Mouse (Mus musculus): ENCODE measurements around the gene Tmem39b.
"Not testable (repeated sequence)": the region's sequence is repeated elsewhere in the genome, so short reads cannot be mapped to it uniquely, and the experiment has no call there.

Gene Tmem39b

DNA sequence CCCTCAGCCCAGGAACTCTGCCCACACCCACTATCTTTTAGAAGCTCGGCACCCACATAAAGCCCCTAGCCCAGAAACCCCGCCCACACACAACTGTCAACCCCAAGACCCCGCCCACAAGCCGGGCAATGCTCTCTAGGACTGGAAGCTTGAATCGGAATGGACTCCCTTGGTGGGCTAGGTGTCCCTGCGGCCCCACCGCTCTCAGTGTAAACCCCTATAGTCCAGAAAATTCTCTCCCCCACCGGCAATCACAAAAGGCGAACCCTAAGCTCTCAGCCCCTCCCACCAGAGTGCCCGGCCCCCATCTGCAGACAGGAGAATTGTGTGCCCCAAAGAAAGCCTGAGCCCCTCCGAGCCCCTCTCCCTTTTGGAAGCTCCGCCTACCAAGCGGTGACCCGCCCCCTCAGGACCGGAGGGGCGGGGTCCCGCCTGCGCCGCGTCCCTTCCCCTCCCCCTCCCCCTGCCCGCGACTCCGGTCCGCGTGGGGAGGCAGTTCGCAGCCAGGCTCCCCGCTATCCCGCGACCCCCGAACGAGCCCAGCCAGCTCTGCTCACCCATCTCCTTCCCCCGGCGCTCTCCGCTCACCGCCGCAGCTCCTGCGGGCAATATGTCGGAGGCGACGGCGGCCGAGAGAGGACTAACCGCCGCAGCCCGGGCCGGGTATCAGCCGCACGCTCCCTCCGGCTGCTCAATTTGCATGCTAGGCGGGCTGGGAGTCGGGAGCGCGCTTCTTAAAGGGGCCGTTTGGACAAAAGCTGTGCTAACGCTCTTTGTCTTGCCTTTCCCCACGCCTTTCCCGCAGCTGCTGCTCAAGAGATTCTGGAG lies at the start of gene Tmem39b:
Gene Tmem39b, minus strand, starts transcription at position 681 of the 828 bp plus-strand sequence.
- peak; percentile 70 to 84 for DNase-seq (ENCODE audit: low spot score in 2 of 2)

DNA sequence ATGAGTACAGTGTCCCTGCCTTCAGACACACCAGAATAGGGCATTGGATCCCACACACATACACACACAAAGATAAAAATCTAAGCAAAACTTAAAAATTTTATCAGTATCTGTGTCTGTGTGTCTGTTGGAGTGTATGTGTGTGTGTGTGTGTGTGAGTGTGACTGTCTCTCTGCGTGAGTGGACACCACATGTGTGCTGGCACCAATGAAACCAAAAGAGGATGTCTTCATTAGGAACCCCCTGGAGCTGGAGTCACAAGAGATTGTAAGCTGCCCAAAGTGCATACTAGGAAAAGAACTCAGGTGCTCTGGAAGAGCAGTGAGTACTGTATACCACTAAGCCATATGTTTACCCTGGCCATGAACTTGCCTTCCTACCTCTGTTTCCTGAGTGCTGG lies 49.5 kb upstream of the Tmem39b start:
- no peak for DNase-seq (ENCODE audit: low spot score in 2 of 2)

DNA sequence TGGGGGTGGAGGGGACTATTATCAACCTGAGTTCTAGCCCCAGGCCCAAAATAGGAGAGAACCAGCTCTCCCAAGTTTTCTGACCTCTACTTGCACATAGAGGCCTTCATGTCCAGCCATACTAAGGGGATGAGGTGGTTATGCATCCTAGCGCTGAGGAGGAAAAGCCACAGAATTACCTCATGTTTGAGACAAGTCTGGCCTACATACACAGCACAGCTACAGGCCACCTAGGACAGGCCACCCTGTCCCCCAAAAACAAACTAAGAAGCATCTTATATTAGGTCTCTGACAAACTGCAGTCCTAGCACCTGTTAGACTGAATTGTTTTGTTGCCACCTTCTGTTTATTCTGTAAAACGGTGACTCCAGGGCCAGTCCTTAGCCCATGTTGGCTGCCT lies 46.9 kb upstream of the Tmem39b start:
- no peak for DNase-seq (ENCODE audit: low spot score in 2 of 2)

DNA sequence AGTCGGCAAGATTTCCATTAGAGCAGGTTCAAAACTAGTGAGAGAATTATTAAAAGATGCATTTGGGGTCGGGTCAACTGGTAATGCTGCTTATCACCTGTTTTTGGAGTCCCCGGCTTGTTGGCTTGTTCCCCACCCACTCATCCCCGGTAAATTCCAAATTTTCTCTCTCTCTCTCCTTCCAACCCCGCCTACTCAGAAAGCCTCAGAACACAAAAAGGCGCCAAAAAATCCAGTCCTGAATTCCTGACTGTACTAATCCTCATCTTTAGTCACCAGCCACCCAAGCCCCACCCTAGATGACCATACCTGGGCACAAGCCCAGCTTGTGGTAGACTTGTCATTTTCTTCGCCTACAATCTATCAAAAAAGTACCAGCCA lies 46.4 kb upstream of the Tmem39b start:
- DNase-seq (ENCODE audit: low spot score in 2 of 2), result no peak

DNA sequence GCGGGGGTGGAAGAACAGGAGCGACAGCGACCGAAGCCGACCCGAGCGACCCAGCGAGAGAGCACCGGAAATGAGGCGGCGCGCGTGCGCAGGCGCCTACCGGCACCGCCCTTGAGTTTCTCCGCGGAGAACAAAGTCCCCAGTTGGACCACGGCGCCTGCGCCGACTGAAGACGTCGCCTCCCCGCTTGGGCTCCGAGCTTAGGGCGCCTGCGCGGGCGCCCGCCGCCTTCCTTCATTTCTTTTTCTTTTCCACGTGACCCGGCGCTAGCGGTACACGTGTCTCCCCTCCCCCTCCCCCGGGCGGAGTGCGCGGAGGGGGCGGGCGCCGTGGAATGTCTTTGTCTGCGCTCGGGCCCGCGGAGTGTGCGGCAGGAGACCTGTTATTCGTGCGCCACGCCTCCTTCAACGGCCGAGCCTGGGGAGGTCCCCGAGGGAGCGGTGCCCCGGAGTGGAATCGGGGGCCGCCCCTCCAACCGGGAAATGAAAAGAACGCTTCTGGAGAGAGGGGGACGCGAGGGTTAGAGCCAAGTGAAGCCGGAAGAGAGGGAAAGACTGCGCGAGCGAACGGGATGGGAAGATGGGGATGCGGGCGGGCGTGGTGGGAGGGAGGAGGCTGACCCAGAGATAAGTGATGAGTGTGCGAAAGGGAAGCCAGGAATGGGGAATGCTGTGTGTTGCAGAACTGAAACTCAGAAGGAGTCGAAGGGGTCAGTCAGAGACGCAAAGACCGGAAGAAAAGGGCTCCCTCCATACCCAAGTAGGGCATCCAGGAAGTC lies 45.8 kb upstream of the Tmem39b start, which contains the start of gene Khdrbs1:
Gene Khdrbs1, minus strand, starts transcription at position 72 of the 778 bp plus-strand sequence.
- DNase-seq (ENCODE audit: low spot score in 2 of 2), result peak; percentile 88 to 93

DNA sequence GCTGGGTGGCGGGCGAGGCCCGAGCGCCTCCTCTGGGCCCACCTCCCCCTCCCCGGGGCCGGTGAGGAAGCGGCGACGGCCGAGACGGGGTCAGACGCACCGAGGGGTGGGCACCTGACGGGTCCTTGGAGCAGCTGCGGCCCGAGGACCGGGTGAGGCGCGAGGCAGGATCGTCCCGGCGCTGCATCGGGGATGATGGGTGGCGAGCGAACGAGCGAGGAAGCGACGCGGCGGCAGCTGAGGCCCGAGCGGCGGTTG lies 45.3 kb upstream of the Tmem39b start:
- DNase-seq (ENCODE audit: low spot score in 2 of 2), result no peak

DNA sequence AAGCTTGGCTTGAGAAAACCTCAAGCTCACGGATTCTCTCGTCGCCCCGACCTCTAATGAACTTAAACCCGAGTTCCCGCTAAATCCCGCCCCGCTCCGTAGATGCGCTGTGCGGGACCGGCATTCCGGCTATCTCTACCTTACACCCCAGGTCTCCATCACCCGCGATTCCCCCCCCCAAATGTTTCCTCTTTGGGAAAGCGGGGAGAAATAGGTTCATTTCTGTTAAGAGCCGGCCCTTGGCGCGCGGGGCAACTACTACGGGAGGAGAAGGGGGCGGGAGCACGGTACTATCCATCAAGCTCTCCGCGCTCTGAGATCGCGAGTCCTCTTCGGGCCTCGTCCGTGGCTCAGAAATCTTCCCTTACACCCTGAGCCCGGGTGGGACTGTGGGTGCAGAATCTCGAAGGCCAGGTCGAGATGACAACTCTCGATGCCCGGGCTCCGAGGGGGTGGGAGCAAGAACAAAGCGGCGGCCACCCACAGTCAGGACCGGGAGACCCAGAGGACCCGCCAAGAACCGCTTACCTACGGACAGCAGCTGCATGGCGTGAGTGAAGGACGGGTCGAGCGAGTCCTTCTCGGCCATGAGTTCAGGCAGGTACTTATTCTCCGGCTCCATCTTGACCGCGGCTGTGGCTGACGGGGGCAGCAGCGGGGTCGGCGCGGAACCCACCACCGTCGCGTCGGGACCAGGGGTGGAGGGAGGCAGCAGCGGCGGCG lies 44.8 kb upstream of the Tmem39b start:
- peak in 1 of 2 experiments; percentile 25 for DNase-seq (ENCODE audit: low spot score in 2 of 2)

DNA sequence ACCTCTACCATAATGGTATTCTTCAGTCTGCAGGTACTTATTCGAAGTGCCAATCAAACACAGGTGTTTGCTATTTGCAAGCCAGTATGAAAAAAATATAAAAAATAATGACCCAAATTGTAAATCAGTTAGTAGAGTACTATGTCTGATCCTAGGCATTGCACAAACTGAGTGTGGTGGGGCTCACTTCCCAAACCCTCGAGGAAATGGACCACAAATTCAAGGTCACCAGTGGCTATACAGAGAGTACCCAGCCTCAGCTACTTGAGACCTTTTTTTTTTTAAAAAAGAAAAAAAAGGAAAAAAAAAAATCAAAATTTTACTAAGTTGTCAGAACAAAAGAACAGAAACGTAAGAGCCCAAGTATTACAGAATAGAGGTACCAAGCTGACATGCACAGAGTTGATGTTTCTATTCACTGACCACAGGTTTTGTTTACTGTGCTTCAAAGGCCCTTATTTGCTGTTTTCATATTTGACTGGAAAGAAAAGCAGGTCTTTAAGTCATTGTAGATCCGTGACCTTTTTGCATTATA lies 42.5 kb upstream of the Tmem39b start:
- no peak for DNase-seq (ENCODE audit: low spot score in 2 of 2)

DNA sequence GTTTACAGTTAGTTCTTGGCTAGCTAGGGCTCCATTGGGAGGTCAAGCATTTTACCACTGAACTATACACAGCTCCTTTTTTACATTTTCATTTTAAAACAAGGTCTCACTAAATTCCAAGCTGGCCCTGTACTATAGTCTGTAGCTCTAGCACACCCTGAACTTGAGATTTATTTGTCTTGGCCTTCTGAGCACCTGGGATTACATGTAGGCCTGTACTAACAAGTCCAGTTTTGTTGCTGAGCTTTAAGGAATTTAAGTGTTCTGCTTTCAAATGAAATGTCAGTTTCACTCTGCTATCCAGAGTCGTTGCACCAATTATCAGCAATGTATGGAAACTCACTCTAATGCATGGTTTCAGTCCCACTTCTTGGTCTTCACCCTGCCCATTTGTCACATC lies 39.5 kb upstream of the Tmem39b start:
- DNase-seq (ENCODE audit: low spot score in 2 of 2), result no peak

DNA sequence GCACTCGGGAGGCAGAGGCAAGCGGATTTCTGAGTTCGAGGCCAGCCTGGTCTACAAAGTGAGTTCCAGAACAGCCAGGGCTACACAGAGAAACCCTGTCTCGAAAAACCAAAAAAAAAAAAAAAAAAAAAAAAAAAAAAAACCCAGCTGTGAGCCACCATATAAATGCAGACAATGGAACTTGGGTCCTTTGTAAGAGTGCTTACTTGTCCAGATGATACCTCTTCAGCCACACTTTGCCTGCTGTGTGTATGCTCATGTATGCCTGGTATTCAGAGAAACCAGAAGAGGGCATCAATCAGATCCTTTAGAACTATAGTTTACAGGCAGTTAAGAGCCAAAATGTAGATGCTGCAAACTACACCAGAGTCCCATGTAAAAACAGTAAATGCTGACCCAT lies 38.8 kb upstream of the Tmem39b start:
- not testable (repeated sequence) for DNase-seq (ENCODE audit: low spot score in 2 of 2)

DNA sequence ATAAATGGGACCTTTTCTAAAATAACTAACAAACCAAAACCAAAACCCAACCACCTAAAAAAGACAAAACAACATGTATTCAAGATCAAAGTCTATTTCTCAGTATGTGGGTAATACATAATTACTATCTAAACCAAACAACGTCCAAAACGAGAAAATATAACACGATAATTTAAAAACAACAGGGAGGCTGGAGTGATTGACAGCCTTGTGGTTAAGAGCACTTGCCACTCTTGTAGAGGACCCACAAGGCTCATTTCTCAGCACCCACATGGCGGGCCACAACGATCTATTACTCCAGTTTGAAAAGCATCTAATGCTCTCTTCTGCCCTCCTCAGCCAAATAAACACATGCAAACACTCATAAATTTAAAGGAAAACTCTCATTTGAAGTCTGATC lies 34.8 kb upstream of the Tmem39b start:
- no peak for DNase-seq (ENCODE audit: low spot score in 2 of 2)

DNA sequence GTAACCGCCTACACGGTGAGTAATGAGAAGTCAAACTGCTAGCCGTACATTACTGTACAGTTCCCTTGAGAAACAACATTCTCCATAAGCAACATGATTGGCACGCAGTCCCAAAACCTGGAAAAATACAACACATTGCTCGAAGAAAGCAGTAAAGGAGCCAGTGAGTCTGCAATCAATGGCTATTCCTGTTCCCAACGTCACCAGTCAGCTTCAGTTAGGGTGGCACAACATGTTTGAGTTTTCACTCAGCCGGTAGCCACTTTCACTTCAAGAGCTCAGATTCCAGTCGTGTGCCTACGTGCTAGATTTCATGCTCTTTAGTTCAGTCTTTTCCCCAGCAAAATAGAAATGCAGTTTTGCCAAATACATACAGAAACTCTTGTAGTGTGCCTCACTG lies 19.7 kb upstream of the Tmem39b start:
- DNase-seq (ENCODE audit: low spot score in 2 of 2), result no peak

DNA sequence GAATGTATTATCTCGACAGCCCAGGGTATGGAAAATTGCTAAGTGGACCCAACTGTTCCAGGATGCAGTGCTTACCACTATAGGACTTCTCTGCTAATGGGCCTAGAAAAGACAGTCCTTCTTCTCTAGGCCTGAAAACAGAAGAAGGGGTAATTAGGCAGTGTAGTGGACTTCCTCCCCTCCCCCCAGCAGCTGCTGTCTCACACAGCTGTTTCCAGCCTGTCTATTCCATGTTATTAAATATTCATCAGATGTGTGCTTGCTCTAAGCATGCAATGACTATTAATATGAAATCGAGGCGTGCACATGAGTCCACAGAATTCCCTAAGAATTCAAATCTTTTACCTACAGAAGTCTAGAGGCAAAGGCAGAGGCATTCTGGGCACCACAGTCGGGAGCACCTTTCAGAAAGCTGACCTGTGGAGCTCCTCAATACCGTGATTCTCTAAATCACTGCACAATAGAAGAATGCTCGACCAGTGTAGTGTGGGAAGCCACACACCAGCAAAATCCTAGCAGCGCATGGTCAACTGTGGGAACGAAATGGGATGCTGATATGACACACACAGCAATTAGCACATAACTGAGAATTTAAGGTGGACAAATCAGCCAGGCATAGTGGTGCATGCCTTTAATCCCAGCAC lies 13.0 kb upstream of the Tmem39b start:
- DNase-seq (ENCODE audit: low spot score in 2 of 2), result no peak

DNA sequence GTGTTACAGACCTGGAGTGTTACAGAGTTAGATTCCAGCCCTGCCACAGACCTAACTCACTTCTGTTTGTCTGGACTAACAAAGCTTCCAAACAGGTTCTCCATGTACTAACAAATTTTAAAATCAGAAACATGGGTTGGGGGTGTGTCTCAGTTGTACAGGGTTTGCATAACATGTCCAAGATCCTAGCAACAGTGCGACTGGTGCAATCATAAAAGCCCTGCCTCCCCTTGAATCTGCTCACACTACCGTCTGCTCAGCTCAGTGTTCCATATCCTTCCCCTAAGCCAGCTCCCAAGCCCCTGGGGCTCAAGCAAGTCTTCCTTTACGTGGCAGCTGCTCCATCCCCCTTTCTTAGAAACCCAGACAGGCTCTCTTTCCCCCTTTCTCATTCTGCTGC lies 10.1 kb upstream of the Tmem39b start:
- DNase-seq (ENCODE audit: low spot score in 2 of 2), result no peak

DNA sequence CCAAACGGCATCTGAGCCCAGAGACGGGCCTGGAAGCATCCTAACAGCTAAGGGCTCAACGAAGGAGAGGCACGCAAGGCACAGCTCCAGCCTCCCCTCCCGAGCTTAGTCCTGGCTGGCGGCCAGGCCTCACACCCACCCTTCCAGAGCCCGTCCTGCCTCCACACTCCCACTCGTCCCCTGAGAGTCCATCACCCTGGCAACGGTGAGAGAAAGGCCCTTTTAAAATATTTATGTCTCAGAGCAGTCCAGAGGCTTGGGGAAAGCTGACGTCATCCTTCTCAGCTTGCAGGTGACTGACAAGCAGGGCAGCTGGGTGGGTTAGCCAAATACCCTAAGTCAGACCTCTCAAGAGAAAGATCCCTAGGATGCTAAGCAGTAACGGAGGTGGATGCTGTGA lies 5.8 kb upstream of the Tmem39b start:
- peak; percentile 48 to 74 for DNase-seq (ENCODE audit: low spot score in 2 of 2)

DNA sequence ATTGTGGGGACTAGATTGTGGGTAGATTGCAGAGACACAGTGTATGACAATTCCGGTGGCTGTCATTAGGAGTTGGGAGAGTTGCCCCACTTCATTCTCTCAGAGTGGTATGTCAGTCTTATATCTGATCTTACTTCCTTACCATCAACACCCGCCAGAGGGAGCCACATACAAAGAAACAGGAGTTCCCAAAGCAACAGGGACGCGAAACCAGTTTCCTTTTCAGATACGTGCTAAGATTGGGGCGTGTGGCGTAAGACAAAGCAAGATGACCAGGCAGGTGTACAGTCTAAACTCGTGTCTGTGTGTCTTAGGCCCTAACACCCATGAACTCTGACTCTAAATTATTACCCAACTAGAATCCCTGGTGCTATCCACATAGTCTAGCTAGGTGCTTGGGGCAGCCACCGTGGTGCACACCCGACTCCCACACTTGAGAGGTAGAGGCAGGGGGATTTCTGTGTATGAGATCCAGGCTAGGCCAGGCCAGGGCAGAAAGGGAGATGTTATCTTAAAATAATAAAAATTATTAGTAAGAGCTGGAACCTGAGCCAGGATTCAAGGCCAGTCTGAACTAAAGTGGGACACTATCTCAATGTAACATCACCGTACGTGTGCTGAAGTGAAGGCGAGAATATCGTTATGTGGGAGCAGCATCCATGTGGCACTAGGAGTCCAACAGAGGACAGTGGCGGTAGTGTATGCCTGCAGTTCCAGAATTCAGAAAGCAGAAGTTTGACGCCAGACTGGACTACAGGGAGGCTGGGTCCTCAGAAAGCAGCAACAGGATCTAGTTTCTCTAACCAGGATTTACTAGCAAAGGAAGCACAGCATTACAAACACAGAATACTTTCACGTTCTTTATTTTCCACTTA lies 5.1 kb upstream of the Tmem39b start:
- DNase-seq (ENCODE audit: low spot score in 2 of 2), result peak; percentile 79 to 87

DNA sequence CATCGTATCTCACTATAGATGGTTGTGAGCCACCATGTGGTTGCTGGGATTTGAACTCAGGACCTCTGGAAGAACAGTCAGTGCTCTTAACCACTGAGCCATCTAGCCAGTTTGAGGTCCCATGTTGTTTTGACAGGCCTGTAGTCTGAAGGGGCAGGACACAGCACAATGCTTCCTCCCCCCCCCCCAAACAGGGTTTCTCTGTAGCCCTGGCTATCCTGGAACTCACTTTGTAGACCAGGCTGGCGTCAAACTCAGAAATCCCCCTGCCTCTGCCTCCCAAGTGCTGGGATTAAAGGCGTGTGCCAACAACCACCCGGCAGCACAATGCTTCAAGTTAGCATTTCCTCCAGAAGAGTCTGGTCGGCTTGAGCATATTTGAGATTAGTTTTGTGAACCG lies 4.0 kb upstream of the Tmem39b start:
- not testable (repeated sequence) for DNase-seq (ENCODE audit: low spot score in 2 of 2)

DNA sequence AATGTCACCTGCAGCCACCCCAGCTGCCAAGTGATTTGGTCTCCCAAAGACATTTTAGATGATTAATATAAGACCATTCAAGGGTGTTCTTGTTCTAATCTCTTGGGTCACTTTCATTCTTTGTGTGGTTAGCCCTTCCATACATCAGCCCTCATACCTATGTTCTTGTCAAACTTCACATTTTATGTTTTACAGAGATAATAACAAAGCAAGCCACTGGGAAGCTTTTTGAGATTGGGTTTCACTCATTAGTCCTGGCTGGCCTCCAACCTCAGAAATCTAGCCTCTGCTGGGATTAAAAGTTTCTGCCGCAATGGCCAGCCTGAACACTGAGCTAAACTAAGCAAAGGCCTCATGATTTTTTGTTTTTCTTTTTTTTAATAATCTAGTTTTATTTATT lies 3.6 kb upstream of the Tmem39b start:
- DNase-seq (ENCODE audit: low spot score in 2 of 2), result no peak

DNA sequence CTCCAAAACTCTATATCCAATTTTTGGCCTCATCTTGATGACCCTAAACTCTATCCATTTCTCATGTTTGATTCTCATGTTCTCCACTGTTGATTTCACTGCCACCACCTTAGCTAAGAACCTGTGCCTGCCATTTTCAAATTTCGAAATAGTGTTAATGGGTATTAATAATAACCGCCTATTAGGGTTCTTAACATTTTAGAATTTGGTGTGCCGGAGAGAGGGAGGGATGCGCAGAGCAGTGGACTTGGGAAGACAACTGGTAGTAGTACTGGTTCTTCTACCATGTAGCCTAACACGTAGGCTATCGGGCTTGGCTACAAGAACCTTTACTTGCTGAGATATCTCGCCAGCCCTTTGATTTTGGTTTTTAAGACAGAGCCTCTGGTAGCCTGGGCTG lies 553 bp upstream of the Tmem39b start:
- DNase-seq (ENCODE audit: low spot score in 2 of 2), result no peak

DNA sequence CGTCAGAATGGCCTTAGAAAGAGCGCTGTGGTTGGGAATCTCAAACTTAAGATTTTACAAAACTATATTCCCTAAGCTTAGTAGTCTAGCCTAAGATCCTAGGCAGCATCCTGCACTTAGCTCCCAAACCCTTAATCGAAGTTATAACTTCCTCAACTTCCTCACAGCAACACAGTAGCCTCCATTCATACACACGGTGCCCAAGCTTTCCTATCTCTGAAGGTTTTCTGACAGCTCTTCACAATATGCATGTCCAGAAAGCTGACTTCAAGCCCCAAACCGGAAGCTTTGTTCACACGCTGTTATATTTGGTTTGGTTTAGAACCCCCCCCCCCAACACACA lies 852 bp downstream of the Tmem39b start:
- no peak for DNase-seq (ENCODE audit: low spot score in 2 of 2)

DNA sequence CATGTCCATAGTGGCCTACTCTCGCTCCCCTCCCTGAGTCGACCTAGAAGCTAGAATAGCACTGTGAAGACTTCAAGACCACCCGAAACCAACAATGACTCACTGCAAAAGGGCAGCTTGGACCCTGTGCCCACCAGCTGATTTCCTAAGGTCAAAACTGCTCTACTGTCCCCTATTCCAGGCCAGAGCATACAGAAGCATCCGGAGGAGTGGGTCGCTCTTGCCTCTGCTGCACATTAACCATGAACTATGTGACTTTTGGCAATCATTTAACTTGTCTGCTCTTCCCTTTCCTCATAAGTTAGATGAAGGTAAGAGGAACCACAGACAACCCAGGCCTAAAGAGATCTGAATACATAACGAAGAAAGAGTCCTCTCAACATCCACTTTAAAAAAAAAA lies 12.1 kb downstream of the Tmem39b start:
- DNase-seq (ENCODE audit: low spot score in 2 of 2), result no peak

Data from frontal cortex, postnatal 25 days (tissue).